Mouse (Mus musculus) ES-E14 (cell line): ENCODE results near the gene Gsto2. TPM values are rescaled to one million over a fixed set of nuclear protein-coding genes. Genes with fewer than 3 reads are reported as not detected.

Source experiments
- DNase-seq: peaks from one replicate; pipeline ENCODE4 v3.0.0-alpha.2; 2013; ENCODE audit warnings: low read depth, low spot score
- H3K27ac ChIP-seq: 2 replicates; pipeline ENCODE4 v1.5.1; 2012; ENCODE audit warnings: low read depth, mild to moderate bottlenecking, low read length, moderate library complexity, mixed read lengths; ENCODE audit not compliant: poor library complexity, insufficient read depth, severe bottlenecking
- H3K36me3 ChIP-seq: 2 replicates; pipeline ENCODE4 v1.6.1; 2012; ENCODE audit warnings: mild to moderate bottlenecking, low read length, moderate library complexity, mixed read lengths; ENCODE audit not compliant: control insufficient read depth, poor library complexity, insufficient read depth, severe bottlenecking
- H3K4me1 ChIP-seq, 2 experiments: fragments of 150-350 bp in 1 of 2; sonication (generic) in 1 of 2; 2 replicates each; pipeline ENCODE4 v1.6.1; 2012; ENCODE audit warnings: low read length in 2 of 2, mild to moderate bottlenecking in 1 of 2, mixed read lengths in 1 of 2; ENCODE audit not compliant: control insufficient read depth in 2 of 2, insufficient read depth in 2 of 2, poor library complexity in 1 of 2
- H3K4me3 ChIP-seq, 2 experiments: fragments of 150-350 bp in 1 of 2; sonication (generic) in 1 of 2; 2 replicates each; pipeline ENCODE4 v1.5.1; 2012; ENCODE audit warnings: low read length in 2 of 2, low read depth in 1 of 2, mild to moderate bottlenecking in 1 of 2, mixed read lengths in 1 of 2; ENCODE audit not compliant: insufficient read depth in 1 of 2, poor library complexity in 1 of 2, severe bottlenecking in 1 of 2
- H3K9ac ChIP-seq: 2 replicates; pipeline ENCODE4 v1.6.1; 2012; ENCODE audit warnings: low read depth, mild to moderate bottlenecking, low read length, mixed read lengths; ENCODE audit not compliant: poor library complexity, insufficient read depth, severe bottlenecking
- H3K9me3 ChIP-seq: fragments of 150-350 bp; sonication (generic); 2 replicates; pipeline ENCODE4 v1.6.1; 2012; ENCODE audit warnings: low read depth, mild to moderate bottlenecking, low read length; ENCODE audit not compliant: control insufficient read depth, insufficient read depth
- CHD2 ChIP-seq: IDR thresholded peaks from 2 replicates; pipeline ENCODE4 v1.6.1; 2014; ENCODE audit warnings: mild to moderate bottlenecking, low read depth, low read length, inconsistent platforms
- HCFC1 ChIP-seq: IDR thresholded peaks from 2 replicates; pipeline ENCODE4 v1.6.1; 2012; ENCODE audit warnings: low read length, inconsistent platforms, borderline replicate concordance; ENCODE audit not compliant: insufficient read depth
- MAFK ChIP-seq: IDR thresholded peaks from 2 replicates; pipeline ENCODE4 v1.6.1; 2014; ENCODE audit warnings: mild to moderate bottlenecking, low read depth, low read length, inconsistent platforms; ENCODE audit not compliant: insufficient read depth
- ZC3H11A ChIP-seq: IDR thresholded peaks from 2 replicates; pipeline ENCODE4 v1.6.1; 2012; ENCODE audit warnings: low read depth, mild to moderate bottlenecking, inconsistent platforms, low read length, borderline replicate concordance
- ZNF384 ChIP-seq: IDR thresholded peaks from 2 replicates; pipeline ENCODE4 v1.6.1; 2012; ENCODE audit warnings: low read depth, low read length, inconsistent platforms
- in situ Hi-C, 2 experiments: fragments of 600-800 bp; cut with MboI; formaldehyde crosslinking; loops; one replicate each; pipeline ENCODE4 v1.15.1; 2025; ENCODE audit warnings: low sequenced_read_pairs in 2 of 2, inconsistent platforms in 1 of 2; ENCODE audit not compliant: unreplicated experiment in 2 of 2
- total RNA-seq: library from RNA; depleted of rRNA; stranded (reverse); fragments of 300-350 nt; gene quantifications from 2 replicates; pipeline ENCODE4 v1.2.3, GENCODE M21; 2012

Gene Gsto2
- total RNA-seq, 1 experiment, result 0.71 TPM

- TF ChIP-seq HCFC1, result no peak
- TF ChIP-seq ZNF384, result no peak
- no peak for TF ChIP-seq ZC3H11A
- H3K27ac ChIP-seq, result no peak overlapping the region
- in situ Hi-C loops, result no loop called here
- no peak overlapping the region for H3K4me3 ChIP-seq
- H3K9ac ChIP-seq, result no peak overlapping the region
- no peak for DNase-seq
- H3K4me1 ChIP-seq, result no peaks in the 10 kb centered on the region
- no peaks in the 10 kb centered on the region for H3K36me3 ChIP-seq
- no peaks in the 10 kb centered on the region for H3K9me3 ChIP-seq
Measured at GRCm38 (mm10) chr19:47885191-47885743, 19.9 kb downstream of the Gsto2 start.

- Histone ChIP-seq H3K27ac (no peak overlapping the region), H3K9ac (no peak overlapping the region), H3K4me1 (no peaks in the 10 kb centered on the region), H3K4me3 (no peak overlapping the region), H3K36me3 (no peaks in the 10 kb centered on the region), H3K9me3 (no peaks in the 10 kb centered on the region)
- in situ Hi-C loops, result no loop called here
- TF ChIP-seq CHD2 (no peak), HCFC1 (no peak), MAFK (no peak), ZNF384 (no peak), ZC3H11A (no peak)
- DNase-seq, result no peak
Measured at GRCm38 (mm10) chr19:47885886-47886285, 20.6 kb downstream of the Gsto2 start.

- H3K27ac ChIP-seq, result no peak overlapping the region
- no peaks in the 10 kb centered on the region for H3K36me3 ChIP-seq
- in situ Hi-C loops, result no loop called here
- no peak for DNase-seq
- no peaks in the 10 kb centered on the region for H3K4me1 ChIP-seq
- TF ChIP-seq ZC3H11A, result no peak
- TF ChIP-seq CHD2, result no peak
- TF ChIP-seq HCFC1, result no peak
- TF ChIP-seq MAFK, result no peak
- no peak for TF ChIP-seq ZNF384
- H3K4me3 ChIP-seq, result no peak overlapping the region
- no peak overlapping the region for H3K9ac ChIP-seq
- no peaks in the 10 kb centered on the region for H3K9me3 ChIP-seq
Measured at GRCm38 (mm10) chr19:47886617-47887016, 21.3 kb downstream of the Gsto2 start.

- Histone ChIP-seq H3K27ac (no peak overlapping the region), H3K4me3 (no peak overlapping the region), H3K9me3 (no peaks in the 10 kb centered on the region), H3K4me1 (no peaks in the 10 kb centered on the region), H3K9ac (no peak overlapping the region), H3K36me3 (no peaks in the 10 kb centered on the region)
- DNase-seq, result no peak
- no peak for TF ChIP-seq HCFC1
- TF ChIP-seq CHD2, result no peak
- TF ChIP-seq MAFK, result no peak
- TF ChIP-seq ZNF384, result no peak
- TF ChIP-seq ZC3H11A, result no peak
- in situ Hi-C loops, result no loop called here
Measured at GRCm38 (mm10) chr19:47887417-47887816, 22.1 kb downstream of the Gsto2 start.

GRCm38 (mm10) chr19:47888037-47888436 lies 22.7 kb downstream of the Gsto2 start:
- Histone ChIP-seq H3K4me3 (no peak overlapping the region), H3K9me3 (no peaks in the 10 kb centered on the region), H3K9ac (no peak overlapping the region), H3K27ac (no peak overlapping the region), H3K36me3 (no peaks in the 10 kb centered on the region), H3K4me1 (peaks cover 0 to 4% of the 10 kb centered on the region in 2 experiments; a peak in 1 of 4 replicates)
- DNase-seq, result no peak
- in situ Hi-C loops, result no loop called here
- TF ChIP-seq CHD2 (no peak), ZNF384 (no peak), ZC3H11A (no peak), MAFK (no peak), HCFC1 (no peak)
